Mouse (Mus musculus) C3H10T1/2 (cell line): Measurements from ENCODE around the gene Vmn1r194. TPM values are rescaled to one million over a fixed set of nuclear protein-coding genes. Genes with fewer than 3 reads are reported as not detected.

Experiments used
- polyA plus RNA-seq, 2 experiments: library from polyadenylated mRNA; unstranded; fragments of >200 nt; fragmentation: generic; extraction: Trizol; gene quantifications; one replicate each; pipeline ENCODE4 v1.2.1; 2012; ENCODE audit warnings: missing spikeins in 2 of 2

Gene Vmn1r194
- not detected for polyA plus RNA-seq

DNA sequence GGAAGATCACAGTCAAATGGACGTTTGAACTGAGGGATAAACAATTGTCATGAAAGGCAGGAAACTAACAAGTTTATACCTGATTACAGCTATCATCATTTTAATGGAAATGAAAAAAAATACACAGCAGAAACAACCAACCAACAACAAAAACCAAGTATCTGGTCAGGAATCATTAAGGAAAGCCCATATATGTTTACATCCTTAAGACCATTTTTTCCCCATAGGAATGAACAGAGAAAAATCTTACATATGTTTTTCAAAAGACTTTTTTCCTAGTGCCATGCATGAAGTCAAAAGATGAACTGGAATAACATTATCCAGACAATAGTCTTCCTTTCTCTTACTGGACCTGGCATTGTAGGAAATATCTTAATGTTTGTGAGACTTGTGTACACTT is at the start of gene Vmn1r194:
TSS of gene Vmn1r194 (plus strand) at position 301 of the 400 bp plus-strand sequence.

GRCm38 (mm10) chr13:22223060-22223459 is 21.0 kb upstream of the Vmn1r194 start, which contains the start of gene Vmn1r193:
Vmn1r193 (minus strand) TSS chr13:22223160.

GRCm38 (mm10) chr13:22270222-22270621 is 26.2 kb downstream of the Vmn1r194 start, which contains the start of gene Vmn1r195:
Vmn1r195 (plus strand) TSS chr13:22270522.

GRCm38 (mm10) chr13:22289620-22290019 is 45.6 kb downstream of the Vmn1r194 start, which contains the start of gene Vmn1r196:
Vmn1r196 (plus strand) TSS chr13:22289920.

Other genes with a start within 250 kb of the Vmn1r194 start
- gene Prss16, start 234.5 kb upstream of the Vmn1r194 start, polyA plus RNA-seq, result 1 to 10 TPM; 1.1 to 3.2 TPM
- gene Hist1h2ah, start 208.6 kb upstream of the Vmn1r194 start, polyA plus RNA-seq, result 10 to 100 TPM in 1 of 2 experiments, 1 to 10 TPM in 1; 5.3 to 10.8 TPM
- gene Hist1h2bk, start 208.3 kb upstream of the Vmn1r194 start, polyA plus RNA-seq, result 10 to 100 TPM; 10.6 to 56.7 TPM
- 10 to 100 TPM; 16.9 to 37.5 TPM for gene Hist1h4i, start 202.9 kb upstream of the Vmn1r194 start, polyA plus RNA-seq
- 10 to 100 TPM; 16.6 to 26.8 TPM for gene Hist1h2ag, start 201.3 kb upstream of the Vmn1r194 start, polyA plus RNA-seq
- gene Hist1h2bj, start 201.0 kb upstream of the Vmn1r194 start, polyA plus RNA-seq, result 10 to 100 TPM in 1 of 2 experiments, 1 to 10 TPM in 1; 5.0 to 50.5 TPM
- not detected for gene Vmn1r188, start 159.8 kb upstream of the Vmn1r194 start, polyA plus RNA-seq
- not detected for gene Vmn1r189, start 138.4 kb upstream of the Vmn1r194 start, polyA plus RNA-seq
- gene Vmn1r191, start 60.2 kb upstream of the Vmn1r194 start, polyA plus RNA-seq, result not detected
- gene Vmn1r192, start 53.1 kb upstream of the Vmn1r194 start, polyA plus RNA-seq, result not detected
- not detected for gene Vmn1r193, start 21.1 kb upstream of the Vmn1r194 start, polyA plus RNA-seq
- not detected for gene Vmn1r195, start 26.3 kb downstream of the Vmn1r194 start, polyA plus RNA-seq
- gene Vmn1r196, start 45.7 kb downstream of the Vmn1r194 start, polyA plus RNA-seq, result not detected
- gene Vmn1r197, start 80.4 kb downstream of the Vmn1r194 start, polyA plus RNA-seq, result not detected
- not detected for gene Vmn1r198, start 106.1 kb downstream of the Vmn1r194 start, polyA plus RNA-seq
- not detected for gene Vmn1r199, start 135.6 kb downstream of the Vmn1r194 start, polyA plus RNA-seq
- not detected for gene Vmn1r200, start 146.2 kb downstream of the Vmn1r194 start, polyA plus RNA-seq
- gene Vmn1r201, start 227.7 kb downstream of the Vmn1r194 start, polyA plus RNA-seq, result not detected